Mouse (Mus musculus) limb, embryonic 15.5 days (tissue): ENCODE measurements around the gene Uqcrc2. TPM values are rescaled to one million over a fixed set of nuclear protein-coding genes. Genes with fewer than 3 reads are reported as not detected.

ENCODE experiments used
- ATAC-seq: fragments of 200-750 bp; cut with Nextera tagmentation; 2 replicates; pipeline ENCODE4 v1.8.0; 2017; ENCODE audit warnings: low read depth, moderate TSS enrichment; ENCODE audit not compliant: insufficient number of reproducible peaks, low FRiP score, low TSS enrichment
- H3K27ac ChIP-seq: fragments of 300-500 bp; sonication (generic); 2 replicates; pipeline ENCODE4 v1.5.1; 2015; ENCODE audit warnings: moderate library complexity, mild to moderate bottlenecking, inconsistent platforms
- H3K27me3 ChIP-seq: fragments of 300-500 bp; sonication (generic); 2 replicates; pipeline ENCODE4 v1.6.1; 2015; ENCODE audit warnings: inconsistent platforms
- H3K36me3 ChIP-seq: fragments of 300-500 bp; sonication (generic); 2 replicates; pipeline ENCODE4 v1.6.1; 2015; ENCODE audit warnings: inconsistent platforms
- H3K4me1 ChIP-seq: fragments of 300-500 bp; sonication (generic); 2 replicates; pipeline ENCODE4 v1.6.1; 2015; ENCODE audit warnings: inconsistent platforms
- H3K4me2 ChIP-seq: fragments of 300-500 bp; sonication (generic); 2 replicates; pipeline ENCODE4 v1.6.1; 2015; ENCODE audit warnings: mild to moderate bottlenecking, inconsistent platforms
- H3K4me3 ChIP-seq: fragments of 300-500 bp; sonication (generic); 2 replicates; pipeline ENCODE4 v1.5.1; 2015; ENCODE audit warnings: mild to moderate bottlenecking, inconsistent platforms
- H3K9ac ChIP-seq: fragments of 300-500 bp; sonication (generic); 2 replicates; pipeline ENCODE4 v1.6.1; 2015; ENCODE audit warnings: inconsistent platforms
- H3K9me3 ChIP-seq: fragments of 300-500 bp; sonication (generic); 2 replicates; pipeline ENCODE4 v1.6.1; 2016; ENCODE audit warnings: inconsistent platforms
- WGBS: fragments of 180-500 bp; shearing (Covaris S2); methylation state at CpG from one replicate; pipeline ENCODE4 v1.1.7; 2015; 5-methylcytosine and 5-hydroxymethylcytosine counted together
- polyA plus RNA-seq: library from polyadenylated mRNA; unstranded; fragments of >200 nt; fragmentation: Nextera tagmentation; extraction: Ambion mirVana; gene quantifications from 2 replicates; pipeline ENCODE4 v1.2.1, GENCODE M21; 2015

Gene Uqcrc2
- polyA plus RNA-seq, 1 experiment from 2014 or later: 171 TPM

DNA sequence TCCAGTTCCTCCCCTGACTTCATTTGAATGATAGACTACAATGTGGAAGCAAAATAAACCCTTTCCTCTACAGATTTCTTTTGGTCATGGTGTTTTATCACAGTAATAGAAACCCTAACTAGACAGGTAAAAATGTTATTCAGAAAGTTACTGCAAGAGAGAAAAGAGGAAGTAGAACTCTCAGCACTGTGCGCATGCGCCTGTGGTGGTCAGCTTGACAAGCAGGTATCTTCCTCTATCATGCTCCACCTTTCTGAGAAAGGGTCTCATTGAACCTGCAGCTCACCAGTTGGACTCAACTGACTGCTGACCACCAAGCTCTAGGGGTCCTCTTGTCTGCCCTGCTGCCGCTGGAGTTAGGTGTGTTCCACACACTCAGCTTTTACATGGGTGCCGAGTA lies 27.1 kb downstream of the Uqcrc2 start:
- no peak overlapping the region for H3K9ac ChIP-seq
- H3K4me3 ChIP-seq: no peak overlapping the region
- peaks cover 36% of the 10 kb centered on the region for H3K36me3 ChIP-seq
- H3K9me3 ChIP-seq: no peaks in the 10 kb centered on the region
- H3K4me1 ChIP-seq: no peaks in the 10 kb centered on the region
- ATAC-seq: no peak
- no peak overlapping the region for H3K27ac ChIP-seq
- H3K4me2 ChIP-seq: no peak overlapping the region
- WGBS: 92% methylated on average over 4 of the region's 4 CpGs
- no peaks in the 10 kb centered on the region for H3K27me3 ChIP-seq

DNA sequence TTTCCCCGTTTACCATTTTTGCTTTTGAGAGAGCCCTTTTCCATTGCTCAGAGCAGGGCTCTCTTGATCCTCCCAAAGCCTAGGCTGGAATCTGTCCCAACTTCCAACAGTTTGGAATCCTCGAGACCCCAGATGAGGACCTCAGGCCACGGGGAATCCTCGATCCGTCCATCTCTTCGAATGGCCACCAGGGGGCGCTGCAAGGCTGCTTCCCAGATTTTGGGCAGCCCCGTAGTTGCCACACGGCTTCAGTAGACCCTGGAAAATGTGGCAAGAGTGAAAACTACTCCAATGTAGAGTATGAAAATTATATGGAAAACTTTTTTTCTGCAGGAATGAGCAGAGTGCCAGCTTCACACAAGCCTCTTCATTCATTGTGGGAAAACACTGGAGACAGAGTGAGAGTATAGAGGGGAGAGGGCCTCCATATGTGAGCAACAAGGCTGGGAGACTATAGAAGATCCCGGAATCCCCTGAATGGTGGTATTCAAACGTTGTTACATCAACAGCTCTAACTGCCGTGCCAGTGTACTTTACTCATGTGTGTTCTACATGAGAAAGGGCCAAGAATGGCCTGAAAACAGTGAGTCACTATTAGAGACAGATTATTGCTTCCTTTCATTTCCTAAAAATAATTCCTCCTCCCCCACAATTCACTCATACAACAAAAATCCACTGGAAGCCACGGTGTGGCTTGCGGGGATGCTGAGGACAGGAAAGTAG lies 35.3 kb downstream of the Uqcrc2 start, which contains the start of gene Pdzd9:
TSS of gene Pdzd9 (minus strand) at position 191 of the 723 bp plus-strand sequence.
- H3K27me3 ChIP-seq: no peaks in the 10 kb centered on the region
- no peak within 1 kb of the TSS for H3K9ac ChIP-seq
- H3K36me3 ChIP-seq: 0 out of 2 replicates have a peak, but pooled peaks cover 2% of the 10 kb centered on the region
- no peaks in the 10 kb centered on the region for H3K9me3 ChIP-seq
- H3K27ac ChIP-seq: no peak within 1 kb of the TSS
- no peak within 1 kb of the TSS for H3K4me2 ChIP-seq
- WGBS: 20% methylated on average over 14 of the region's 14 CpGs
- H3K4me1 ChIP-seq: peaks cover 3% of the 10 kb centered on the region
- no peak within 1 kb of the TSS for H3K4me3 ChIP-seq
- no peak for ATAC-seq

DNA sequence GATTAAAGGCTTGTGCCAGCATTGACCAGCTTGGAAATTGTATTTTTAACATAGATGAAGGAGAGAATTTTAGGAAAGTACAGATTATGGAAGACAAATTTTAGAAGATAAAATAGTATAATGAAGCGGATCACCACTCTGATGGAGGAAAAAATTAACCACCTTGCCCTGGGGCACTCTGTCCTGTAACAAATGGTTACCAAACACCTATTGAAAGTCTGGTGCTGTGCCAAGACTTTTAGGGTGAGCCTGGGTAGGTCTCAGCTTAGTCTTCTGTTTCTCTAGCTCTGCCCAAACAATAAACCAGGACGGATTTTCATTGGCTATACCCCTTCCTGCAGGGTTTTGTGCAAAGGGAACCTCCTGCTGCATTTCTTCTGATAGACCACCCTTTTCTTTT lies 36.3 kb downstream of the Uqcrc2 start:
- Histone ChIP-seq H3K9me3 (no peaks in the 10 kb centered on the region), H3K4me3 (no peak overlapping the region), H3K27ac (no peak overlapping the region), H3K9ac (no peak overlapping the region), H3K4me2 (no peak overlapping the region), H3K36me3 (0 out of 2 replicates have a peak, but pooled peaks cover 2% of the 10 kb centered on the region), H3K4me1 (peaks cover 4% of the 10 kb centered on the region), H3K27me3 (no peaks in the 10 kb centered on the region)
- WGBS: 60% methylated on average over 2 of the region's 2 CpGs
- ATAC-seq: no peak

DNA sequence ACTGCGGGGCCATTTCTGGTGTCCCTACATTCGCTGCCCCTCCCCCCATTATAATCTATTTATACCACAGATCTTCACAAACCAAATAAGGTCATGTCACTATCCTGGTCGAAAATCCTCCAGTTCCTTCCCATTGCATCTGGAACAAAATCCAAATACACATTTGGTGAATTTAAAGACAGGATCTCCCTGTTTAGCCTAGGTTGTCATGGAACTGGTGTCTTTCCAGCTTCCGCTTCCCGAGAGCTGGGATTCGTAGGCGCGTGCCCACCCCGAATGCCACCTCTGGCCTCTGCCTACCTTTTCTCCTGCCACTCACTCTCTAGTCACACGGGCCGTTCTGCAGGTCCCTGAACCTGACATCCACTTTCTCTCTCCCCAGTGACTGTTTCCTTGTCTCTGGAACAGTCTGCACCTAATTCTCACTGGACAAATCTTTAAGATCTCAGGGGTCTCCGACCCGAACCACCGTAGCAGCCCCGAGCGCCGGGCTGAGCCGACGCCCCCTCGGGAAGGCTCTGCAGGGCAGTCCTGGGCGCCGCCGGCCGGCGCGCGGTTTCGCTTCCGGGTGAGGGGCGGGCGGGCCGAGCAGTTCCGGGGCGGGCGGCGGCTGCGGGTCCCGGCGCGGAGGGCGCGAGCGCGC lies 42.1 kb downstream of the Uqcrc2 start, which contains the start of gene Mosmo:
TSS of gene Mosmo (plus strand) at position 618 of the 643 bp plus-strand sequence.
- H3K4me3 ChIP-seq: peak within 1 kb of the TSS; percentile 82
- ATAC-seq: peak; percentile 86
- peaks cover 25% of the 10 kb centered on the region for H3K4me1 ChIP-seq
- 0 out of 2 replicates have a peak, but pooled peaks cover 2% of the 10 kb centered on the region for H3K36me3 ChIP-seq
- H3K9ac ChIP-seq: peak within 1 kb of the TSS; percentile 80
- H3K4me2 ChIP-seq: peak within 1 kb of the TSS; percentile 79
- peak within 1 kb of the TSS; percentile 65 for H3K27ac ChIP-seq
- WGBS: under 1% methylated on average over 43 of the region's 44 CpGs
- H3K27me3 ChIP-seq: no peaks in the 10 kb centered on the region
- no peaks in the 10 kb centered on the region for H3K9me3 ChIP-seq

DNA sequence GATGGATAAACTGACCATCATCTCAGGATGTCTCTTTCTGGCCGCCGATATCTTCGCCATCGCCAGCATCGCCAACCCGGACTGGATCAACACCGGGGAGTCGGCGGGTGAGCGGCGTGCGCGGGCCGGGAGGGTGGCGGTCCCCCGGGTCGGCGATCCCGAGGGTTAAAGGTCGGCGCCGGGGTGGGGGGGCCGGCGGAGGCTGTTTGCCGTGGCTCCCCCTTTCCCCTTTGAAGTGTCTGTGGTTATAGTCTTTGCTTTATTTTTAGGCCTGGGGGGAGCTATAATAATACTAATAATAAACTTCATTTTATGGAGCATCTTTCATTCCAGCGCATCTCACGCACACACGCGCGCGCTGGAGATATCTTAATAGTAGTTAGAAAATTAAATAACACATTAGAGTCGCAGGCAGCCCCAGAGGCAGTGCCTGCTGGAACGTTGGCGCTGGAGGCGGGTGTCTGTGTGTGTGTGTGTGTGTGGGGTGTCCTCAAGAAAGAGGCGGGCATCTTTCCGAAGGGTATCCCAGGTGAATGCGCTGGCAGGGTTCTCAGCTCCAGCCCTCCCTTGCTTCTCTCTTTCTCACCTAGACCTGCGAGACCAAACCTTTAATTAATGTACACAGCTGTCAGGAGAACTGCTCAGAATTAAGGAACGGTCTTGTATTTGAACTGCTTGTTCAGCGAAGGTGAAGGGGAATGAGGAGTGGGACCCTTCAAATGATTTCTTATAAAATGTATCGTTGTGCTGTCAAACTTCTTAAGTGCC lies 43.0 kb downstream of the Uqcrc2 start:
- peaks cover 25% of the 10 kb centered on the region for H3K4me1 ChIP-seq
- peak overlapping the region; percentile 65 for H3K27ac ChIP-seq
- WGBS: 1% methylated on average over 41 of the region's 42 CpGs
- peak overlapping the region; percentile 82 for H3K4me3 ChIP-seq
- H3K4me2 ChIP-seq: peak overlapping the region; percentile 79
- H3K36me3 ChIP-seq: 0 out of 2 replicates have a peak, but pooled peaks cover 2% of the 10 kb centered on the region
- no peaks in the 10 kb centered on the region for H3K27me3 ChIP-seq
- peak overlapping the region; percentile 80 for H3K9ac ChIP-seq
- 0 out of 2 replicates have a peak, but pooled peaks have one; percentile 16 for ATAC-seq
- H3K9me3 ChIP-seq: no peaks in the 10 kb centered on the region

DNA sequence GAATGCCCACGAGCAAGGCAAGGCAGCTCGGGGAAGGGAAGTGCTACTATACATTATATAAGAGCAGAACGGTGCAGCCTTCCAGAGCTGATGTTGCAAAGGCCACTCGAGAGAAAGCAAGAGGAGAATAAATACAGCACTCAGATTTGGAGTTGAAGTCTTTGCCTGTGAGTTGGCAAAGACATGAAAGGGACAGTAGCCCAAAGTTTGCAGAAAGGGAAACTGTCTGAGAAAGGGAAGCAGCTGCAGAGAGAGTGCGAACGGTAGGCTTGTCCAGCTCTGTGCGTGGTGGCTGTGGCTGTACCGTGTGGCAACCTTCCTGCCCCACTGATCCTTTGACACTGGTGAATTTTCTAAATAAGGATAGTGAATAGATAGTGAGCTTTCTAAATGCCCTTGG lies 44.0 kb downstream of the Uqcrc2 start:
- Histone ChIP-seq H3K9me3 (no peaks in the 10 kb centered on the region), H3K4me3 (peak overlapping the region; percentile 82), H3K9ac (no peak overlapping the region), H3K4me1 (peaks cover 25% of the 10 kb centered on the region), H3K4me2 (peak overlapping the region; percentile 79), H3K36me3 (0 out of 2 replicates have a peak, but pooled peaks cover 2% of the 10 kb centered on the region), H3K27ac (no peak overlapping the region), H3K27me3 (no peaks in the 10 kb centered on the region)
- WGBS: 52% methylated on average over 8 of the region's 8 CpGs
- ATAC-seq: no peak

DNA sequence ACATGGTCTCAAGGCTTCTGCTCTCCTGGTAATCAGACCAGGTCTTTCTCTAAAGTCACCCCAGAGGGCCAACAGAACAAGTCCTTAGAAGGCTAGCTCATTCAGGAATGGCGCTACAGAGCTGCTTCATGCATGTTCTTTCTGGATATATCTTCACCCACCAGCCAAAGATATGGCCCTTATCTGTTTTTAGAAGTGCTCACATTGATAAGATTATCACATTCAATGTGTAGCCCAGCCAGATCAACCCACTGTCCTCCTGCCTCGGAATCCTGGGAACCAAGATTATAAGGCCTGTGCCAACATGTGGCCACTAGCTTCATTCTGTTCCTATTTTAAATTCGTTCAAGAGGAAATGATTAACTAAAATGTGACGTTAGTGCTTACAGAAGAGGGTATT lies 47.0 kb downstream of the Uqcrc2 start:
- H3K4me3 ChIP-seq: no peak overlapping the region
- no peaks in the 10 kb centered on the region for H3K27me3 ChIP-seq
- no peak overlapping the region for H3K9ac ChIP-seq
- no peaks in the 10 kb centered on the region for H3K36me3 ChIP-seq
- H3K9me3 ChIP-seq: no peaks in the 10 kb centered on the region
- H3K4me2 ChIP-seq: no peak overlapping the region
- peaks cover 25% of the 10 kb centered on the region for H3K4me1 ChIP-seq
- WGBS: 76% methylated on average over 4 of the region's 4 CpGs
- no peak overlapping the region for H3K27ac ChIP-seq
- ATAC-seq: no peak

DNA sequence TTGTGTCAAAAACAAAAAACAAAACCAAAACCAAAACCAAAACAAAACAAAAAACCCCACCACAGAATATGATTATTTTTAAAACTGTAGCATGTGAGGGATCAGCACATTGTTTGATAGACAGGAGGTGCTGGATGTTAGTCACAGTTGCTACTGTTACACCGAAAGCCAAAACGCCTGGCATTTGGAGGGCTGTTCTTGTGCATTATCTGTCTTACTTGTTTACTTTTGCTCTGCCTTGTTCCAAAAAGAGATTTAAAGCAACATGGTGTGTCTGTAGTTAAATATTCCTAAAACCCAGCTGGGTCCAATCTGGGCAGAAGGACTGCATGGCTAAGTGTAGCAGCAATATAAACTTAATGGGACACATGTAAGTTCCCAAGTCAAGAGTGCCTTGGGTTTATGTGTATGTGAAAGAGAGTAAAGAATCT lies 49.8 kb downstream of the Uqcrc2 start:
- Histone ChIP-seq H3K9ac (no peak overlapping the region), H3K27ac (0 out of 2 replicates have a peak overlapping the region, but pooled peaks have one; percentile 27), H3K27me3 (no peaks in the 10 kb centered on the region), H3K9me3 (no peaks in the 10 kb centered on the region), H3K4me1 (peaks cover 8% of the 10 kb centered on the region), H3K4me2 (no peak overlapping the region), H3K4me3 (no peak overlapping the region), H3K36me3 (no peaks in the 10 kb centered on the region)
- 66% methylated on average over 2 of the region's 2 CpGs for WGBS
- no peak for ATAC-seq

DNA sequence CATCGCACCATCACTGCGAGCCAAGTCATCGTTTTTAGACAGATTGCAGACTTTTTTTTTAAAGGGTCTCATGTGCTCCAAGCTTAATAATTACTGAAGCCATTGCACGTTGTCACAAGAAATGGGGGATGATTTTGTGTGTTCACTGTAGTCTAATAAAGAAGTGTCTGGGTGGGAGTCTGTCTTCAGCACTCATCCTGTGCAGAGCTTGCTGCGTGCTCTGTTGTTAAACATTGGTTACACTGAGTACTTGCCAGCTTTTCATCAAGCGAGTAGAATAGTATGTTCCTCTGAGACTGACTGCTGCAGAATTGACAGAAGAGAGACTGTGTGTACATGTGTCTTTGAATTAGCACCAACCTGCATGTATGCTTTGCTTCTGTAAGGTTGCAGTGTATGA lies 50.3 kb downstream of the Uqcrc2 start:
- no peaks in the 10 kb centered on the region for H3K27me3 ChIP-seq
- no peak overlapping the region for H3K4me2 ChIP-seq
- WGBS: 59% methylated on average over 6 of the region's 6 CpGs
- no peak for ATAC-seq
- H3K4me1 ChIP-seq: peaks cover 8% of the 10 kb centered on the region
- H3K9ac ChIP-seq: no peak overlapping the region
- no peak overlapping the region for H3K4me3 ChIP-seq
- no peaks in the 10 kb centered on the region for H3K9me3 ChIP-seq
- H3K36me3 ChIP-seq: 0 out of 2 replicates have a peak, but pooled peaks cover 2% of the 10 kb centered on the region
- H3K27ac ChIP-seq: 0 out of 2 replicates have a peak overlapping the region, but pooled peaks have one; percentile 27

DNA sequence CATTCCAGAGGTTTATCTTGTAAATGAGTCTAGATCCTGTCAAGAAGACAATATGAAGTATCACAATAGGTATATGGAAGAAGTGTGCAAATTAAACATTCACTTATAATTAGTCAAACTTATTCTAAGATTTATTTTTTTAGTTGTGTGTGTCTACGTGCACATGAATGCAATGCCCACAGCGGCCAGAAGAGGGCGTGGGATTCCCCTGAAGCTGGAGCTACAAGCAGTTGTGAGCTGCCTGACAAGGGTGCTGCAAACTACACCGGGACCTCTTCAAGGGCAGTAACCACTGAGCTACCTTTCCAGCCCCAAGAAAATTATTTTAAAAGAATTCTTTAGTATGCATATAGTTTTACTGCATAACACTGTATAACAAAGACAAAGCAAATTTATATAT lies 55.7 kb downstream of the Uqcrc2 start:
- H3K27me3 ChIP-seq: no peaks in the 10 kb centered on the region
- no peak for ATAC-seq

DNA sequence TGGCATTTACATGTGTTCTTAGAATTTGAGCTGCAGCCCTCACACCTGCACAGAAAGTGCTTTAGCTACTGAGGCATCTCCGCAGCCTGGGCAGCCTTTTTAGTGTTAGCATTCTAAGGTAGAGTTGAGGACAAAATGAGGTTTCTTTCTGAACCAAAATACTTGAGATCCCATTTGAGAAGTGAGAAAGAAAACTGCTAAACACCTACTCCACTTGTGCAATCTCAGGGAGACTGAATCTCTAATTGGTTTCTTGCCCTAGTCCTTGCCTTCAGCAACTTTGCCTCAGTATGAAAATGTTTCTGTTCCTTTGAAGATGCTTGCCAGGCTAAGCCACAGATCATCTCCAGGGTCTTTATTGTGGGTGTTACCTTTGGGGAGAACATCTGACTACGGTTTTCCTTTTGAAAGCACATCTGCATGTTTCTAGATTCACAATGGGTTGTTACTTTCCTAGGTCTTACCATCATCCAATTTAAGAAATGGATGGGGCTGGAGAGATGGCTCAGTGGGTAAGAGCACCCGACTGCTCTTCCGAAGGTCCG lies 58.9 kb downstream of the Uqcrc2 start:
- no peak overlapping the region for H3K4me2 ChIP-seq
- H3K4me1 ChIP-seq: no peaks in the 10 kb centered on the region
- H3K9me3 ChIP-seq: no peaks in the 10 kb centered on the region
- no peak overlapping the region for H3K27ac ChIP-seq
- ATAC-seq: no peak
- peaks cover 13% of the 10 kb centered on the region; the same call in 1 of the 2 replicates for H3K36me3 ChIP-seq
- no peak overlapping the region for H3K9ac ChIP-seq
- 89% methylated on average over 5 of the region's 5 CpGs for WGBS
- H3K4me3 ChIP-seq: no peak overlapping the region
- no peaks in the 10 kb centered on the region for H3K27me3 ChIP-seq

More for the DNA sequence above, 55.7 kb downstream of the Uqcrc2 start:
- H3K4me3 ChIP-seq: no peak overlapping the region
- peaks cover 13% of the 10 kb centered on the region; the same call in 1 of the 2 replicates for H3K36me3 ChIP-seq
- no peaks in the 10 kb centered on the region for H3K4me1 ChIP-seq
- H3K4me2 ChIP-seq: no peak overlapping the region
- no peaks in the 10 kb centered on the region for H3K9me3 ChIP-seq
- no peak overlapping the region for H3K9ac ChIP-seq
- no peak overlapping the region for H3K27ac ChIP-seq
- WGBS: 72% methylated on average over 4 of the region's 4 CpGs
